ENCODE assay signal across 22 mouse cellular contexts in the genomic region with DNA sequence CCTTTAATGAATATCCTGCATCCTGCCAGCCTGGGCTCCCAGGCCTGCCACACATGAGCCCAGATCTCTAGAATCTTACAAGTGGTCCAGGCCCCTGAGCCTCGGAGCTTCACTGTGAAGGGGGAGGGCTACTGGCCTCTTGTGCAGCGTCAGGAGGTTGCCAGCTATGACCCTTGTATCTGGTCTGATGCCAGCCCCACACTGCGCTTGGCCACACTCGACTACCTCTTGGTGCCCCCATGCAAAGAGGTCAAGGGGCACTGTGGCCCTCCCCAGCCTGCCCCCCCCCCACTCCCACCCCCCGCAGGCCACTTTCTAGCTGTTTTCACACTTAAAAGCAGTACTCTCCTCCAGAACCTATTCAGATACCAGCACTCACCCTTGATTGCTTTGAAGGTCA. TPM values are rescaled to one million over a fixed set of nuclear protein-coding genes. Genes with fewer than 3 reads are reported as not detected.
"Had no signal": no experiment of that assay in that cellular context is flagged by ENCODE, and none has a peak within 500 bp of the region (broad histone marks: within the 10 kb centered on the region; RNA-seq: fewer than 3 reads in every experiment).

No protein-coding gene starts in this region.

- H3K4me2 ChIP-seq: intestine, embryonic 15.5 days; limb, embryonic 12.5 days; neural tube, embryonic 12.5 days had no signal

- H3K27ac ChIP-seq: intestine, embryonic 15.5 days; left cerebral cortex, adult 2 months; limb, embryonic 12.5 days; liver, embryonic 14.5 days; midbrain, embryonic 10.5 days; neural tube, embryonic 12.5 days had no signal

- H3K9me3 ChIP-seq: intestine, embryonic 15.5 days; limb, embryonic 12.5 days; midbrain, embryonic 10.5 days; neural tube, embryonic 12.5 days had no signal

- H3K9ac ChIP-seq: intestine, embryonic 15.5 days; limb, embryonic 12.5 days; liver, embryonic 14.5 days; neural tube, embryonic 12.5 days had no signal

- H3K36me3 ChIP-seq: intestine, embryonic 15.5 days; limb, embryonic 12.5 days; midbrain, embryonic 10.5 days; neural tube, embryonic 12.5 days had no signal

- ATAC-seq: intestine, embryonic 15.5 days; lung, postnatal 0 days had no signal

- DNase-seq: liver; lung, adult 2 months; lung, postnatal 36 days; midbrain, embryonic 14.5 days; retina, postnatal 1 day; right cerebral cortex, postnatal 4 days; spleen, adult 18-20 months; thymus, adult 2 months; thymus, postnatal 25 days had no signal

- H3K4me3 ChIP-seq: intestine, embryonic 15.5 days; left cerebral cortex, adult 2 months; limb, embryonic 12.5 days; midbrain, embryonic 10.5 days; neural tube, embryonic 12.5 days had no signal

RNA-seq across cellular contexts. Expression of gene Adm2, which starts 3.9 kb away (rescaled TPM):
- total RNA-seq: layer of hippocampus, postnatal 25 days; left cerebral cortex, adult 2 months; left cerebral cortex, postnatal 36 days; megakaryocyte progenitor cell, adult 5-6 weeks; neutrophil, adult 5-6 weeks had no signal
- polyA plus RNA-seq: midbrain, embryonic 14.5 days; neural tube, embryonic 12.5 days; stomach, embryonic 14.5 days; urinary bladder, adult 2 months had no signal

RNA-seq across cellular contexts. Expression of gene Miox, which starts 7.8 kb away (rescaled TPM):
- total RNA-seq: layer of hippocampus, postnatal 25 days; left cerebral cortex, adult 2 months; left cerebral cortex, postnatal 36 days; megakaryocyte progenitor cell, adult 5-6 weeks; neutrophil, adult 5-6 weeks had no signal
- polyA plus RNA-seq: limb, embryonic 12.5 days; lung, postnatal 0 days; midbrain, embryonic 10.5 days; midbrain, embryonic 14.5 days; neural tube, embryonic 12.5 days; stomach, embryonic 14.5 days; urinary bladder, adult 2 months had no signal
